Mouse (Mus musculus) neutrophil, adult 83 days (primary cell): ENCODE data around the gene Klk1b8. TPM values are rescaled to one million over a fixed set of nuclear protein-coding genes. Genes with fewer than 3 reads are reported as not detected.

Source experiments
- total RNA-seq, 2 experiments: library from RNA; stranded (reverse); gene quantifications; one replicate each; pipeline ENCODE4 v1.2.4; 2023

The Klk1b8 gene
- total RNA-seq = not detected

GRCm38 (mm10) chr7:43950364-43950763 lies at the start of gene Klk1b8:
Gene Klk1b8 (plus strand): TSS chr7:43950664.

GRCm38 (mm10) chr7:43933440-43933839 lies 17.0 kb upstream of the Klk1b8 start, which contains the start of gene Klk15:
Gene Klk15 (plus strand): TSS chr7:43933740.

GRCm38 (mm10) chr7:43966451-43966850 lies 16.0 kb downstream of the Klk1b8 start, which contains the start of gene Klk1b1:
Gene Klk1b1 (plus strand): TSS chr7:43966751.

GRCm38 (mm10) chr7:43975761-43976160 lies 25.3 kb downstream of the Klk1b8 start, which contains the start of gene Klk1b9:
Gene Klk1b9 (plus strand): TSS chr7:43976061.

GRCm38 (mm10) chr7:43995577-43995976 lies 45.1 kb downstream of the Klk1b8 start, which contains the start of gene Klk1b11:
Gene Klk1b11 (plus strand): TSS chr7:43995877.

Other genes with a start within 250 kb of the Klk1b8 start
- not detected for gene Klk13, start 238.1 kb upstream of the Klk1b8 start, total RNA-seq
- not detected for gene Klk12, start 181.8 kb upstream of the Klk1b8 start, total RNA-seq
- not detected for gene Klk11, start 176.1 kb upstream of the Klk1b8 start, total RNA-seq
- not detected for gene Klk10, start 169.6 kb upstream of the Klk1b8 start, total RNA-seq
- gene Klk9, start 158.8 kb upstream of the Klk1b8 start, total RNA-seq = not detected
- 1 to 10 TPM; 1.6 to 2.8 TPM for gene Klk8, start 153.1 kb upstream of the Klk1b8 start, total RNA-seq
- gene Klk7, start 139.4 kb upstream of the Klk1b8 start, total RNA-seq = not detected
- not detected for gene Klk6, start 126.2 kb upstream of the Klk1b8 start, total RNA-seq
- not detected for gene Klk5, start 108.7 kb upstream of the Klk1b8 start, total RNA-seq
- not detected for gene Klk4, start 69.5 kb upstream of the Klk1b8 start, total RNA-seq
- not detected for gene Klk15, start 16.9 kb upstream of the Klk1b8 start, total RNA-seq
- not detected for gene Klk1b1, start 16.1 kb downstream of the Klk1b8 start, total RNA-seq
- not detected for gene Klk1b9, start 25.4 kb downstream of the Klk1b8 start, total RNA-seq
- under 1 TPM in 1 of 2 experiments, not detected in 1; 0.66 TPM for gene Klk1b11, start 45.2 kb downstream of the Klk1b8 start, total RNA-seq
- not detected for gene Klk1b26, start 61.5 kb downstream of the Klk1b8 start, total RNA-seq
- not detected for gene Klk1b27, start 101.6 kb downstream of the Klk1b8 start, total RNA-seq
- not detected for gene Klk1b21, start 151.7 kb downstream of the Klk1b8 start, total RNA-seq
- not detected for gene Klk1b22, start 162.0 kb downstream of the Klk1b8 start, total RNA-seq
- not detected for gene Klk1b16, start 186.1 kb downstream of the Klk1b8 start, total RNA-seq
- not detected for gene Klk1b24, start 237.6 kb downstream of the Klk1b8 start, total RNA-seq
- gene Klk1b3, start 247.5 kb downstream of the Klk1b8 start, total RNA-seq = not detected